Mouse (Mus musculus): Measurements from ENCODE around the gene Rubcnl. TPM values are rescaled to one million over a fixed set of nuclear protein-coding genes. Genes with fewer than 3 reads are reported as not detected.

Gene Rubcnl
- 0.80 and 1.0 TPM in 2 replicates for polyA plus RNA-seq (2012; rRNA removed)

DNA sequence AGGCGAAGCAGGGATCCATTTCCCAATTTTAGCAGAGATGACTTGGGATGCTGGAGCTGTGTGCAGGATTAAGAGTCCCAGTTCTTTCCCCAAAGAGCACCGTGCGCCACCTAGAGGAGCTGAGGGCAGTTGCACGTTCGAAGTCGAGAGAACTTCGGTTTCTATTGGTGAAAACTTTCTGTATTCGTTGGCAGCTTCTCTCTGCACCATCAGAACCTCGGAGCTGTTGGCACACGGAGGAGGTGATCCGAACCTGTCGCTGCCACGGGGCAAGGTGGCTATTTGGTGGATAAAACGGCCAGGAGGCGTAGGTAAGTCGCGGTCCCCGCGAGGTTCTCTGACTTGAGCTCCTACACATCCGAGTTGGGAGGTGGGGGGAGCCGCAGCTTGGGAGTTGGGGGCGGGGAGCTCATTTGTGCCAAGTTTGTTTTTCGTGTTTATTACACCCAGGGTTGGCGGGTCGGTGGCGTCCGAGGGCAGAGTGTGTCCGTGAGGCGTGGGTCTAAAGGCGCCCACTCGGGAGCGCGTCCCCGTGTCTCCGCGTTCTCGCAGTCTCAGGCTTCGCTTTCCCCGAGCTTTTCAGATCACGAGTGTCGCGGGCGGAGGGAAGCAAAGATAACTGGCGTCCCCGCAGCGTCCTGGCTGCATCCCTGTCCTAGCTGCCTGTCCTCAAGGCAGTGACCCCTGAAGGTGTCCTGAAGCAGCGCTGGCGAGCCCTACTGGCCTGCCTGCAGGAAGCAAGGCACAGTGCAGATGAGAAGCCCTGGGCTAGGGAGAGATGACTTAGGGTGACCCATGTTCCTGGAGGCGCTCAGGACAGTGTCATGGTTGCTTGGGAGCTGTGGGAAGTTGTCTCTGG lies at the start of gene Rubcnl:
Rubcnl (plus strand) TSS at position 172 of the 859 bp plus-strand sequence.

Other genes with a start within 250 kb of the Rubcnl start
- 10.6 and 11.4 TPM in 2 replicates for gene Lrch1, start 68.2 kb upstream of the Rubcnl start, polyA plus RNA-seq (2012; rRNA removed)
- gene Lrrc63, start 114.9 kb downstream of the Rubcnl start, polyA plus RNA-seq (2012; rRNA removed) = not detected in 2 replicates
- 4.0 and 4.8 TPM in 2 replicates for gene Lcp1, start 115.1 kb downstream of the Rubcnl start, polyA plus RNA-seq (2012; rRNA removed)
- gene Cpb2, start 226.3 kb downstream of the Rubcnl start, polyA plus RNA-seq (2012; rRNA removed) = not detected in 2 replicates

Measured in ovary, adult 2 months (tissue).